Comparison of ENCODE assay signal across 18 mouse cellular contexts in genomic region chr14:121100829-121101228, GRCm38 (mm10).
DNase-seq lines count a peak whose midpoint lies in the region; ATAC-seq and TF ChIP-seq lines count a peak whose summit lies in the region.
"Had no signal": no experiment of that assay in that cellular context is flagged by ENCODE, and none has a peak within 500 bp of the region (broad histone marks: within the 10 kb centered on the region; RNA-seq: fewer than 3 reads in every experiment).

No protein-coding gene starts in this region.

- no peak for TF ChIP-seq POLR2A in kidney, adult 2 months (IDR thresholded peaks at IDR 0.05; ENCODE audit: low read depth, low read length)

- H3K36me3 ChIP-seq in heart, embryonic 11.5 days (ENCODE audit: control insufficient read depth, insufficient read depth, low read length), result no peaks in the 10 kb centered on the region
- no peaks in the 10 kb centered on the region for H3K36me3 ChIP-seq in kidney, adult 2 months (ENCODE audit: control insufficient read depth, insufficient read depth, low read length)
- peaks cover 14% of the 10 kb centered on the region for H3K36me3 ChIP-seq in lung, embryonic 14.5 days (ENCODE audit: insufficient read depth)

- no peak overlapping the region for H3K9ac ChIP-seq in heart, embryonic 11.5 days (ENCODE audit: low read depth, low read length)
- no peak overlapping the region for H3K9ac ChIP-seq in lung, embryonic 14.5 days
- H3K9ac ChIP-seq: neural tube, embryonic 12.5 days had no signal

- 19% methylated on average over 2 of the region's 2 CpGs for WGBS in heart, embryonic 11.5 days (ENCODE audit: insufficient replicate concordance)
- 19% methylated on average over 2 of the region's 2 CpGs for WGBS in kidney, adult 2 months
- 6% methylated on average over 2 of the region's 2 CpGs for WGBS in lung, embryonic 14.5 days

- ATAC-seq in heart, embryonic 11.5 days (replicated peaks; ENCODE audit: insufficient number of reproducible peaks, low FRiP score, low TSS enrichment), result no peak
- ATAC-seq in lung, embryonic 14.5 days (ENCODE audit: insufficient read depth), result 0 out of 2 replicates have a peak, but pooled peaks have one; percentile 3
- no peak for ATAC-seq in activated CD4-positive, CD25-positive, alpha-beta regulatory T cell, adult 4 months
- ATAC-seq: hindbrain, postnatal 0 days had no signal

- DNase-seq in heart, adult 11 months, result no peak
- no peak for DNase-seq in kidney, adult 2 months
- no peak for DNase-seq in kidney, adult 9 months
- DNase-seq in lung, embryonic 14.5 days, result no peak
- DNase-seq in lung, postnatal 14 days, result no peak
- peak; percentile 73 for DNase-seq in lung, postnatal 36 days
- DNase-seq: adrenal gland, postnatal 14 days; cerebellum, adult 18-20 months; cerebellum, postnatal 36 days; gastrocnemius, postnatal 14 days; liver; right cerebral cortex, postnatal 14 days had no signal

- TF ChIP-seq CTCF in kidney, adult 2 months (conservative IDR thresholded peaks at IDR 0.05; ENCODE audit: insufficient read depth, insufficient read length, low read depth, low read length), result no peak
- no peak for TF ChIP-seq CTCF in lung, embryonic 14.5 days (IDR thresholded peaks at IDR 0.05; ENCODE audit: low read depth)

- no peaks in the 10 kb centered on the region for H3K27me3 ChIP-seq in heart, embryonic 11.5 days (ENCODE audit: control insufficient read depth, insufficient read depth, low read length)
- H3K27me3 ChIP-seq in kidney, adult 2 months (replicated peaks; ENCODE audit: control insufficient read depth, insufficient read depth, low read length), result no peaks in the 10 kb centered on the region
- no peaks in the 10 kb centered on the region for H3K27me3 ChIP-seq in lung, embryonic 14.5 days (ENCODE audit: insufficient read depth, low read length)
- H3K27me3 ChIP-seq: neural tube, embryonic 12.5 days had no signal

- H3K4me2 ChIP-seq in heart, embryonic 11.5 days, result no peak overlapping the region; the same call in 1 of the 2 replicates
- H3K4me2 ChIP-seq in lung, embryonic 14.5 days, result no peak overlapping the region
- H3K4me2 ChIP-seq: neural tube, embryonic 12.5 days had no signal

- no peaks in the 10 kb centered on the region for H3K9me3 ChIP-seq in heart, embryonic 11.5 days (replicated peaks; ENCODE audit: control insufficient read depth, low read length)
- no peaks in the 10 kb centered on the region for H3K9me3 ChIP-seq in lung, embryonic 14.5 days (ENCODE audit: low read depth, low read length)
- H3K9me3 ChIP-seq: midbrain, embryonic 10.5 days; neural tube, embryonic 12.5 days had no signal

- peak overlapping the region; percentile 77 for H3K27ac ChIP-seq in heart, embryonic 11.5 days (ENCODE audit: low read depth, low read length)
- peak overlapping the region; percentile 72 for H3K27ac ChIP-seq in kidney, adult 2 months (ENCODE audit: insufficient read depth, low read depth, low read length)
- H3K27ac ChIP-seq in lung, embryonic 14.5 days (ENCODE audit: low read depth), result peak overlapping the region; percentile 55; the same call in 1 of the 2 replicates
- H3K27ac ChIP-seq: hindbrain, postnatal 0 days; midbrain, embryonic 10.5 days; neural tube, embryonic 12.5 days; stomach, postnatal 0 days had no signal

- no peak overlapping the region for H3K4me3 ChIP-seq in heart, embryonic 11.5 days (ENCODE audit: low read depth, low read length)
- H3K4me3 ChIP-seq in kidney, adult 2 months (ENCODE audit: insufficient read depth, low read depth, low read length), result no peak overlapping the region
- no peak overlapping the region for H3K4me3 ChIP-seq in lung, embryonic 14.5 days (ENCODE audit: low read depth, low read length)
- H3K4me3 ChIP-seq: midbrain, embryonic 10.5 days; neural tube, embryonic 12.5 days had no signal

- peaks cover 65% of the 10 kb centered on the region for H3K4me1 ChIP-seq in heart, embryonic 11.5 days (ENCODE audit: control insufficient read depth, insufficient read depth, low read length)
- peaks cover 38% of the 10 kb centered on the region for H3K4me1 ChIP-seq in kidney, adult 2 months (ENCODE audit: control insufficient read depth, insufficient read depth, low read length)
- H3K4me1 ChIP-seq in lung, embryonic 14.5 days (ENCODE audit: insufficient read depth), result peaks cover 42% of the 10 kb centered on the region
